Mouse (Mus musculus) ES-Bruce4 (cell line): Measurements from ENCODE around the gene Cox4i1. TPM values are rescaled to one million over a fixed set of nuclear protein-coding genes. Genes with fewer than 3 reads are reported as not detected.

Source experiments
- H3K27ac ChIP-seq: 2 replicates; pipeline ENCODE4 v1.5.1; 2012; ENCODE audit warnings: low read length, inconsistent platforms; ENCODE audit not compliant: insufficient read depth
- H3K27me3 ChIP-seq: 2 replicates; pipeline ENCODE4 v1.6.1; 2012; ENCODE audit warnings: mild to moderate bottlenecking, low read length, inconsistent platforms; ENCODE audit not compliant: control insufficient read depth, poor library complexity, insufficient read depth, severe bottlenecking
- H3K36me3 ChIP-seq: 2 replicates; pipeline ENCODE4 v1.6.1; 2012; ENCODE audit warnings: inconsistent platforms, mild to moderate bottlenecking, low read length, moderate library complexity; ENCODE audit not compliant: control insufficient read depth, poor library complexity, insufficient read depth, severe bottlenecking
- H3K4me1 ChIP-seq: one replicate; pipeline ENCODE4 v1.8.1; 2011; ENCODE audit warnings: low read length; ENCODE audit not compliant: control insufficient read depth, insufficient read depth
- H3K4me3 ChIP-seq: 2 replicates; pipeline ENCODE4 v1.5.1; 2011; ENCODE audit warnings: low read depth, mild to moderate bottlenecking, low read length
- H3K9ac ChIP-seq: 2 replicates; pipeline ENCODE4 v1.6.1; 2012; ENCODE audit warnings: low read depth, mild to moderate bottlenecking, inconsistent platforms; ENCODE audit not compliant: poor library complexity, severe bottlenecking
- H3K9me3 ChIP-seq: replicated peaks from 2 replicates; pipeline ENCODE4 v1.6.1; 2012; ENCODE audit warnings: mild to moderate bottlenecking, low read length, inconsistent platforms; ENCODE audit not compliant: control insufficient read depth, poor library complexity, insufficient read depth, severe bottlenecking
- CTCF ChIP-seq: IDR thresholded peaks from one replicate; pipeline ENCODE4 v1.8.1; 2011; ENCODE audit warnings: low read depth, low read length
- EP300 ChIP-seq: IDR thresholded peaks from 2 replicates; pipeline ENCODE4 v1.6.1; 2011; ENCODE audit warnings: low read depth, low read length; ENCODE audit not compliant: insufficient read depth
- POLR2A ChIP-seq: IDR thresholded peaks from one replicate; pipeline ENCODE4 v1.8.1; 2011; ENCODE audit warnings: low read length; ENCODE audit not compliant: insufficient read depth
- polyA plus RNA-seq: library from polyadenylated mRNA; stranded (reverse); fragments of >200 nt; gene quantifications from 2 replicates; pipeline ENCODE4 v1.2.4, GENCODE M21; 2011; ENCODE audit warnings: low read depth; ENCODE audit not compliant: missing spikeins, insufficient read depth, insufficient read length

Cox4i1 gene
- polyA plus RNA-seq, 1 experiment = 605 TPM

DNA sequence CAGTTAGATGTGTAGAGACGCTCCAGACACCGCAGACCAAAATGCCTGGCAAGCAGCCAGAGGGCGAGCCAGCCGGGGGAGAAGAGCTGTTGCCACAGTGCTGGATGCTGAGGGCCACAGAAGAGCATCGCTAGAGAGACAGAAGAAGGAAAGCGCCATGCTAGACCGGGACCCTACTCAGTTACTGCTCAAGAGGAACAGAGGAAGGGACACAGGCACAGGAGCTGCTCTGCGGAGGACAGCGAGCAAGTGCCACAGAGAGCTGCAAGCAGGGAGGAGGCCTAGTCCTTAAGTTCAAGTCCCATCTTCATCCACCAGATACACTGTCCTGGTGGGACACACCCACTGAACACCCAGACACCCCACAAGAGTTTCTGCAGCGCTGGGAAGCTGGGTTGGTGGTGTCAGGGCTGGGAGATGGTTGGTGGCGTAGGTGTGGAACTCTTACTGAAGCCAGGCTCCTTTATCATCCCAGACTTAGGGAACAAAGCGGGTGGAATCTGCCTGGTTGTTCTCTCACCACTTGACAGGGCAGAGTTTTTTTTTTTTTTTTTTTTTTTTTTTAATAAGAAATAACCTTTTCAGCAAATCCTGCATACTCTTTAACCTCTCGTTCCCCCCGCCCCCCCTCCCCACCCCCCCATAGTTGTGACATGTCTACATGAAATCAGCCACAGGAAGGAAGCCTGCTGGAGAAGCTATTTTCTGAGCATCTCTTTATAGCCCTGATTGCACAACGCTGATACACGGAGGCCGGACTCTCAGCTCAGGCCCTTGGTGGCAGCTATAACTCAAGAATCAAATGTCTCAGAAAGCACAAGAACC lies 29.3 kb downstream of the Cox4i1 start:
- H3K4me3 ChIP-seq = no peak overlapping the region
- TF ChIP-seq CTCF (no peak), EP300 (no peak), POLR2A (no peak)
- H3K9me3 ChIP-seq = no peaks in the 10 kb centered on the region
- H3K27me3 ChIP-seq = no peaks in the 10 kb centered on the region
- no peaks in the 10 kb centered on the region for H3K36me3 ChIP-seq
- no peak overlapping the region for H3K27ac ChIP-seq
- H3K9ac ChIP-seq = no peak overlapping the region
- no peaks in the 10 kb centered on the region for H3K4me1 ChIP-seq

- TF ChIP-seq POLR2A (no peak), CTCF (peak; percentile 55), EP300 (no peak)
- H3K4me1 ChIP-seq = no peaks in the 10 kb centered on the region
- no peaks in the 10 kb centered on the region for H3K9me3 ChIP-seq
- no peak overlapping the region for H3K27ac ChIP-seq
- no peak overlapping the region for H3K4me3 ChIP-seq
- H3K27me3 ChIP-seq = no peaks in the 10 kb centered on the region
- H3K9ac ChIP-seq = no peak overlapping the region
- H3K36me3 ChIP-seq = no peaks in the 10 kb centered on the region
Measured at GRCm38 (mm10) chr8:120697979-120698272, 29.9 kb downstream of the Cox4i1 start.

DNA sequence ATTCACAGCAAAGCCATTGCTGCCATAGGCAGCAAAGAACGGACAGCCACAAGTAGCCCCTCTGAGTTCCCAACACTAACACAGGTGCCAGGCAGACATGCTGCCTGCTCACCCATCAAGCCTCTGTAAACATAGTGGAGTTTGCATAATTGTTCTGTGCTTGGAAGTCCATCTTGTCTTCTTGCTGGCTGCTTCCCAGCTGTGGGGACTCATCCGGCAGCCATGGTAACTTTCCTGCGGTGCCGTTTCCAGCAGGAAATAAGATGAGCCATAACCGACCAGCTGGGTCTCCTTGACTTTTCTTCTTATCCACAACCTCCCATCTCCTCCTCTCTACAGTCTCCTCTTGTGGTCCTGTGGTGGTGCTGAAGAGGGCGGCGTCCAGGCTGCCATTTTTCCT lies 30.4 kb downstream of the Cox4i1 start:
- no peak overlapping the region for H3K4me3 ChIP-seq
- H3K36me3 ChIP-seq = no peaks in the 10 kb centered on the region
- TF ChIP-seq CTCF = no peak
- TF ChIP-seq EP300 = no peak
- TF ChIP-seq POLR2A = no peak
- H3K9me3 ChIP-seq = no peaks in the 10 kb centered on the region
- H3K27ac ChIP-seq = no peak overlapping the region
- no peaks in the 10 kb centered on the region for H3K27me3 ChIP-seq
- no peaks in the 10 kb centered on the region for H3K4me1 ChIP-seq
- H3K9ac ChIP-seq = no peak overlapping the region

DNA sequence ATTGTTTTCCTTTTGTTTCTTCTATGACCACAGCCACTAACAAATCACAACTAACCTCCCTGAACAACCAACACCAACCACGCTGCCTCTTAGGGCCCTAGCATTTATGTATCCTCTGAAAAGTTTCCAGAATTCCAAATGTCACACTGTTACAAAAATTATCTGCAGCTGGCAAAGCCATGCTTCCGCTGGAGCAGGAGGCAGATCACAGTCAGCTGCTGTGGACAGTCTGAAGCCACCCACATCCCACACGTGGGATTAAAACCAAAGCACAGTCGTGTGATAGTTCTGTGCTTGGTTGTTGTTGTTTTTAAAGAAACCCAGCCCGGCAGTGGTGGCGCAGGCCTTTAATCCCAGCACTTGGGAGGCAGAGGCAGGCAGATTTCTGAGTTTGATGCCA lies 31.1 kb downstream of the Cox4i1 start:
- TF ChIP-seq EP300 (no peak), POLR2A (no peak), CTCF (no peak)
- H3K4me3 ChIP-seq = no peak overlapping the region
- H3K9me3 ChIP-seq = no peaks in the 10 kb centered on the region
- no peak overlapping the region for H3K27ac ChIP-seq
- H3K9ac ChIP-seq = no peak overlapping the region
- H3K27me3 ChIP-seq = no peaks in the 10 kb centered on the region
- H3K4me1 ChIP-seq = no peaks in the 10 kb centered on the region
- H3K36me3 ChIP-seq = no peaks in the 10 kb centered on the region

DNA sequence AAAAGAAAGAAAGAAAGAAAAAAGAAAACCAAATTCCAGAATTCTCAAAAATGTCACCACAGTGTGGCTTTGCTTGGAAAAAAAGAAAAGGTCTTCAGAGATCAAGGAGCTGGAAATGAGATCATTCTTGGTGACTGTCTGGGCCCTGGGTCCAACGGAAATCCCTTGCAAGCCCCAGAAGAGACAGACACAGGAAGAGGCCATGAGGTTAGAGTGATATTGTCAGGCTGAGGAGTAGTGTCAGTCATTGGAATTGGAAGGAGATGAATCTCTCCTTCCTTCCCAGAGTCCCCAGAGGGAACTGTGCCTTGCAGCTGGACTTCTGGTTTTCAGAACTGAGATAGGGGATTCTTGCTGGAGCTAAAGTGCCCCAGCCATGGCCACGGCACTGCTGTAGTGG lies 31.5 kb downstream of the Cox4i1 start:
- Histone ChIP-seq H3K27me3 (no peaks in the 10 kb centered on the region), H3K9ac (no peak overlapping the region), H3K4me3 (no peak overlapping the region), H3K36me3 (no peaks in the 10 kb centered on the region), H3K27ac (no peak overlapping the region), H3K9me3 (no peaks in the 10 kb centered on the region), H3K4me1 (no peaks in the 10 kb centered on the region)
- TF ChIP-seq EP300 (no peak), POLR2A (no peak), CTCF (no peak)

GRCm38 (mm10) chr8:120700053-120700452 lies 32.0 kb downstream of the Cox4i1 start:
- Histone ChIP-seq H3K36me3 (no peaks in the 10 kb centered on the region), H3K9ac (no peak overlapping the region), H3K27me3 (no peaks in the 10 kb centered on the region), H3K9me3 (no peaks in the 10 kb centered on the region), H3K27ac (no peak overlapping the region), H3K4me1 (no peaks in the 10 kb centered on the region), H3K4me3 (no peak overlapping the region)
- TF ChIP-seq CTCF = no peak
- TF ChIP-seq POLR2A = no peak
- TF ChIP-seq EP300 = no peak
